26 mouse cellular contexts compared by ENCODE assay signal in genomic region chr1:24471096-24471710, GRCm38 (mm10).
DNase-seq lines count a peak whose midpoint lies in the region; ATAC-seq lines count a peak whose summit lies in the region.
"Had no signal": no experiment of that assay in that cellular context is flagged by ENCODE, and none has a peak within 500 bp of the region (broad histone marks: within the 10 kb centered on the region; RNA-seq: fewer than 3 reads in every experiment).

No protein-coding gene starts in this region.

- no peaks in the 10 kb centered on the region for H3K4me1 ChIP-seq in kidney, embryonic 14.5 days (ENCODE audit: control insufficient read depth, insufficient read depth, low read length)
- H3K4me1 ChIP-seq: embryonic facial prominence, embryonic 12.5 days; forebrain, embryonic 13.5 days; heart, embryonic 12.5 days; hindbrain, embryonic 12.5 days; limb, embryonic 15.5 days had no signal

- 50% methylated on average over 7 of the region's 7 CpGs for whole genome bisulfite sequencing in kidney, embryonic 14.5 days

- H3K9ac ChIP-seq in kidney, embryonic 14.5 days (ENCODE audit: low read depth, low read length): no peak overlapping the region
- H3K9ac ChIP-seq: embryonic facial prominence, embryonic 12.5 days; forebrain, embryonic 13.5 days; heart, embryonic 12.5 days; hindbrain, embryonic 12.5 days; limb, embryonic 15.5 days had no signal

- H3K4me2 ChIP-seq in kidney, embryonic 14.5 days (replicated peaks; ENCODE audit: low read depth, low read length): no peak overlapping the region
- H3K4me2 ChIP-seq: embryonic facial prominence, embryonic 12.5 days; forebrain, embryonic 13.5 days; heart, embryonic 12.5 days; hindbrain, embryonic 12.5 days; limb, embryonic 15.5 days had no signal

- H3K9me3 ChIP-seq in kidney, embryonic 14.5 days (ENCODE audit: control insufficient read depth, low read length): no peaks in the 10 kb centered on the region
- H3K9me3 ChIP-seq: embryonic facial prominence, embryonic 12.5 days; forebrain, embryonic 13.5 days; heart, embryonic 12.5 days; hindbrain, embryonic 12.5 days; limb, embryonic 15.5 days had no signal

- H3K27ac ChIP-seq in kidney, embryonic 14.5 days (ENCODE audit: low read depth, low read length): no peak overlapping the region
- H3K27ac ChIP-seq: embryonic facial prominence, embryonic 12.5 days; forebrain, embryonic 13.5 days; hindbrain, embryonic 12.5 days; limb, embryonic 15.5 days; stomach, postnatal 0 days had no signal

- H3K36me3 ChIP-seq in kidney, embryonic 14.5 days (ENCODE audit: control insufficient read depth, insufficient read depth, low read length): no peaks in the 10 kb centered on the region
- H3K36me3 ChIP-seq: embryonic facial prominence, embryonic 12.5 days; heart, embryonic 12.5 days; hindbrain, embryonic 12.5 days; limb, embryonic 15.5 days had no signal

- ATAC-seq in kidney, embryonic 14.5 days (ENCODE audit: low FRiP score, low TSS enrichment): 0 out of 2 replicates have a peak, but pooled peaks have one; percentile 32
- ATAC-seq: CD4-positive, CD25-positive, alpha-beta regulatory T cell, adult 4 months; forebrain, embryonic 13.5 days; intestine, postnatal 0 days; midbrain, embryonic 16.5 days had no signal

- peak; percentile 1 for DNase-seq in gastrocnemius, adult 18-20 months (ENCODE audit: low spot score)
- no peak for DNase-seq in gastrocnemius, adult 8-10 months (ENCODE audit: low spot score in 2 of 2)
- no peak for DNase-seq in kidney, adult 18-20 months
- peak; percentile 1 for DNase-seq in lung, postnatal 25 days (ENCODE audit: low spot score)
- DNase-seq in lung, adult 18-20 months: no peak
- peak; percentile 21 for DNase-seq in brain, adult 2 months (ENCODE audit: low read depth, low spot score)
- DNase-seq in layer of hippocampus, adult 18-20 months (ENCODE audit: low spot score in 2 of 2): no peak
- DNase-seq: adrenal gland, postnatal 25 days; cerebellum, adult 11 months; cerebellum, adult 9-11 months; heart, postnatal 14 days; kidney, postnatal 10 days; lung, postnatal 10 days; thymus, adult 2 months; thymus, postnatal 4 days had no signal

- H3K27me3 ChIP-seq in kidney, embryonic 14.5 days (ENCODE audit: control insufficient read depth, insufficient read depth, low read length): no peaks in the 10 kb centered on the region
- H3K27me3 ChIP-seq: embryonic facial prominence, embryonic 12.5 days; forebrain, embryonic 13.5 days; heart, embryonic 12.5 days; hindbrain, embryonic 12.5 days; limb, embryonic 15.5 days had no signal

- no peak overlapping the region for H3K4me3 ChIP-seq in kidney, embryonic 14.5 days (ENCODE audit: low read length)
- H3K4me3 ChIP-seq: embryonic facial prominence, embryonic 12.5 days; erythroblast, embryonic 14.5 days; forebrain, embryonic 13.5 days; heart, embryonic 12.5 days; hindbrain, embryonic 12.5 days; limb, embryonic 15.5 days had no signal

Comparison
In these comparisons a context has a peak if more than half of its experiments do, and no peak if none do; other contexts are left out.
1. DNase-seq: peak in gastrocnemius, adult 18-20 months (single experiment), lung, postnatal 25 days (single experiment) and brain, adult 2 months (single experiment); none in gastrocnemius, adult 8-10 months (0 of 2), kidney, adult 18-20 months (single experiment), lung, adult 18-20 months (0 of 2) and layer of hippocampus, adult 18-20 months (0 of 2).